9 mouse cellular contexts compared by ENCODE assay signal in the genomic region with DNA sequence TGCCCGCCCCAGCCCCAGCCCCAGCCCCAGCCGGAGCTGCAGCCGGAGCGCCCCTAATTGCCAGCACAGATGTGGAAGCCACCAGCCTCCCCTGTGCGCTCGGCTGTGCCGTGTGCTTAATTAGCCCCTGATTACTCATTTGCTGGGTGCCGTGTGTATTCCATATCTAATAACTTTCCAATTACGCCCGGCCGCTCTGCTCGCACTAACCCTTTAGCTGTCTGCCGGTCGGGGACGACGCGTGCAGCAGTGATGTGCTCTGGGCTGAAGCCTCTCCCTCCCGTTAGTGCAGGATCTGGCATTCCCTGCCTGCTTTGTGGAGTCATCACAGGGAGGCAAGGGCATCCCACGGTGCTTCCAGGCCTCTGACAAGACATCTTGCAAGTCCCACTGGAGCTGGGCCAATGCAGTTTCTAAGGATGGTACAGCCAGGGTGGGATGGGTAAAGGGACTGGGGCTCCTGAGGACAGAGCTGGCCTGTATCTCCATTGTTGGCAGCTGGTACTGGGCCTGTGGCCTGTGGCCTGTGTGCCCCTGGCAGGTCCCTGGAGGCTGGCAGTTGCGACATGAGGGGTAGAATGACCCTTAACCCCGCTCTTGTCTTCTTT.
DNase-seq lines count a peak whose midpoint lies in the region; ATAC-seq lines count a peak whose summit lies in the region.
"Had no signal": no experiment of that assay in that cellular context is flagged by ENCODE, and none has a peak within 500 bp of the region (broad histone marks: within the 10 kb centered on the region; RNA-seq: fewer than 3 reads in every experiment).

No protein-coding gene starts in this region.

- H3K36me3 ChIP-seq in forebrain, embryonic 15.5 days, result no peaks in the 10 kb centered on the region
- no peaks in the 10 kb centered on the region for H3K36me3 ChIP-seq in midbrain, embryonic 11.5 days (ENCODE audit: control insufficient read depth, insufficient read depth, low read length)
- H3K36me3 ChIP-seq: lung, embryonic 15.5 days had no signal

- H3K9ac ChIP-seq in forebrain, embryonic 15.5 days (replicated peaks), result no peak overlapping the region
- no peak overlapping the region; the same call in 1 of the 2 replicates for H3K9ac ChIP-seq in midbrain, embryonic 11.5 days (ENCODE audit: low read length)
- H3K9ac ChIP-seq: lung, embryonic 15.5 days had no signal

- no peak overlapping the region for H3K4me3 ChIP-seq in forebrain, embryonic 15.5 days
- H3K4me3 ChIP-seq in midbrain, embryonic 11.5 days (ENCODE audit: low read depth, low read length), result no peak overlapping the region
- H3K4me3 ChIP-seq: lung, embryonic 15.5 days had no signal

- no peaks in the 10 kb centered on the region for H3K27me3 ChIP-seq in forebrain, embryonic 15.5 days
- no peaks in the 10 kb centered on the region; the same call in 1 of the 2 replicates for H3K27me3 ChIP-seq in midbrain, embryonic 11.5 days (ENCODE audit: control insufficient read depth, insufficient read depth, low read length)
- H3K27me3 ChIP-seq: lung, embryonic 15.5 days had no signal

- DNase-seq in adrenal gland, postnatal 10 days, result peak; percentile 75
- no peak for DNase-seq in adrenal gland, adult 8-10 months
- DNase-seq in MN1 (ENCODE audit: low spot score) (peak; percentile 90), liver (no peak)
- no peak for DNase-seq in midbrain, embryonic 11.5 days (ENCODE audit: low spot score, missing footprints)
- no peak for DNase-seq in frontal cortex, postnatal 14 days (ENCODE audit: low spot score in 2 of 2)
- DNase-seq in kidney, adult 8-10 months, result no peak

- 15% methylated on average over 21 of the region's 21 CpGs for WGBS in forebrain, embryonic 15.5 days
- WGBS in midbrain, embryonic 11.5 days, result 77% methylated on average over 21 of the region's 21 CpGs

- ATAC-seq in forebrain, embryonic 15.5 days (replicated peaks), result peak; percentile 72
- ATAC-seq in midbrain, embryonic 11.5 days (ENCODE audit: low FRiP score), result 0 out of 2 replicates have a peak, but pooled peaks have one; percentile 41

- H3K4me2 ChIP-seq in forebrain, embryonic 15.5 days (replicated peaks), result peak overlapping the region; percentile 23; the same call in 1 of the 2 replicates
- no peak overlapping the region for H3K4me2 ChIP-seq in midbrain, embryonic 11.5 days
- H3K4me2 ChIP-seq: lung, embryonic 15.5 days had no signal

- H3K4me1 ChIP-seq in forebrain, embryonic 15.5 days, result peaks cover 55% of the 10 kb centered on the region
- peaks cover 56% of the 10 kb centered on the region for H3K4me1 ChIP-seq in midbrain, embryonic 11.5 days (ENCODE audit: control insufficient read depth, insufficient read depth, low read length)

- no peaks in the 10 kb centered on the region for H3K9me3 ChIP-seq in forebrain, embryonic 15.5 days
- H3K9me3 ChIP-seq in midbrain, embryonic 11.5 days (ENCODE audit: control insufficient read depth, low read length), result no peaks in the 10 kb centered on the region
- H3K9me3 ChIP-seq: lung, embryonic 15.5 days had no signal

- H3K27ac ChIP-seq in forebrain, embryonic 15.5 days (replicated peaks), result peak overlapping the region; percentile 61
- H3K27ac ChIP-seq in midbrain, embryonic 11.5 days (ENCODE audit: low read depth, low read length), result peak overlapping the region; percentile 54; the same call in 1 of the 2 replicates
- H3K27ac ChIP-seq: lung, embryonic 15.5 days had no signal

Comparison
In these comparisons a context has a peak if more than half of its experiments do, and no peak if none do; other contexts are left out.
1. DNase-seq: peak in adrenal gland, postnatal 10 days (single experiment) and MN1 (single experiment); none in adrenal gland, adult 8-10 months (single experiment), midbrain, embryonic 11.5 days (single experiment), liver (single experiment), frontal cortex, postnatal 14 days (0 of 2) and kidney, adult 8-10 months (0 of 2).